Mouse (Mus musculus) ES-Bruce4 (cell line): ENCODE measurements around the gene Hand2. TPM values are rescaled to one million over a fixed set of nuclear protein-coding genes. Genes with fewer than 3 reads are reported as not detected.

Experiments
- H3K27ac ChIP-seq: 2 replicates; pipeline ENCODE4 v1.5.1; 2012; ENCODE audit warnings: low read length, inconsistent platforms; ENCODE audit not compliant: insufficient read depth
- H3K27me3 ChIP-seq: 2 replicates; pipeline ENCODE4 v1.6.1; 2012; ENCODE audit warnings: mild to moderate bottlenecking, low read length, inconsistent platforms; ENCODE audit not compliant: control insufficient read depth, poor library complexity, insufficient read depth, severe bottlenecking
- H3K36me3 ChIP-seq: 2 replicates; pipeline ENCODE4 v1.6.1; 2012; ENCODE audit warnings: inconsistent platforms, mild to moderate bottlenecking, low read length, moderate library complexity; ENCODE audit not compliant: control insufficient read depth, poor library complexity, insufficient read depth, severe bottlenecking
- H3K4me1 ChIP-seq: one replicate; pipeline ENCODE4 v1.8.1; 2011; ENCODE audit warnings: low read length; ENCODE audit not compliant: control insufficient read depth, insufficient read depth
- H3K4me3 ChIP-seq: 2 replicates; pipeline ENCODE4 v1.5.1; 2011; ENCODE audit warnings: low read depth, mild to moderate bottlenecking, low read length
- H3K9ac ChIP-seq: 2 replicates; pipeline ENCODE4 v1.6.1; 2012; ENCODE audit warnings: low read depth, mild to moderate bottlenecking, inconsistent platforms; ENCODE audit not compliant: poor library complexity, severe bottlenecking
- H3K9me3 ChIP-seq: replicated peaks from 2 replicates; pipeline ENCODE4 v1.6.1; 2012; ENCODE audit warnings: mild to moderate bottlenecking, low read length, inconsistent platforms; ENCODE audit not compliant: control insufficient read depth, poor library complexity, insufficient read depth, severe bottlenecking
- CTCF ChIP-seq: IDR thresholded peaks from one replicate; pipeline ENCODE4 v1.8.1; 2011; ENCODE audit warnings: low read depth, low read length
- EP300 ChIP-seq: IDR thresholded peaks from 2 replicates; pipeline ENCODE4 v1.6.1; 2011; ENCODE audit warnings: low read depth, low read length; ENCODE audit not compliant: insufficient read depth
- POLR2A ChIP-seq: IDR thresholded peaks from one replicate; pipeline ENCODE4 v1.8.1; 2011; ENCODE audit warnings: low read length; ENCODE audit not compliant: insufficient read depth
- polyA plus RNA-seq: library from polyadenylated mRNA; stranded (reverse); fragments of >200 nt; gene quantifications from 2 replicates; pipeline ENCODE4 v1.2.4, GENCODE M21; 2011; ENCODE audit warnings: low read depth; ENCODE audit not compliant: missing spikeins, insufficient read depth, insufficient read length

The Hand2 gene
- polyA plus RNA-seq, 1 experiment, result not detected

- Histone ChIP-seq H3K9ac (no peak overlapping the region), H3K36me3 (no peaks in the 10 kb centered on the region), H3K9me3 (no peaks in the 10 kb centered on the region), H3K4me1 (no peaks in the 10 kb centered on the region), H3K27me3 (peaks cover 17% of the 10 kb centered on the region), H3K27ac (no peak overlapping the region), H3K4me3 (no peak overlapping the region)
- TF ChIP-seq CTCF, result no peak
These were observed 34.1 kb downstream of the Hand2 start for GRCm38 (mm10) chr8:57354876-57355275.

DNA sequence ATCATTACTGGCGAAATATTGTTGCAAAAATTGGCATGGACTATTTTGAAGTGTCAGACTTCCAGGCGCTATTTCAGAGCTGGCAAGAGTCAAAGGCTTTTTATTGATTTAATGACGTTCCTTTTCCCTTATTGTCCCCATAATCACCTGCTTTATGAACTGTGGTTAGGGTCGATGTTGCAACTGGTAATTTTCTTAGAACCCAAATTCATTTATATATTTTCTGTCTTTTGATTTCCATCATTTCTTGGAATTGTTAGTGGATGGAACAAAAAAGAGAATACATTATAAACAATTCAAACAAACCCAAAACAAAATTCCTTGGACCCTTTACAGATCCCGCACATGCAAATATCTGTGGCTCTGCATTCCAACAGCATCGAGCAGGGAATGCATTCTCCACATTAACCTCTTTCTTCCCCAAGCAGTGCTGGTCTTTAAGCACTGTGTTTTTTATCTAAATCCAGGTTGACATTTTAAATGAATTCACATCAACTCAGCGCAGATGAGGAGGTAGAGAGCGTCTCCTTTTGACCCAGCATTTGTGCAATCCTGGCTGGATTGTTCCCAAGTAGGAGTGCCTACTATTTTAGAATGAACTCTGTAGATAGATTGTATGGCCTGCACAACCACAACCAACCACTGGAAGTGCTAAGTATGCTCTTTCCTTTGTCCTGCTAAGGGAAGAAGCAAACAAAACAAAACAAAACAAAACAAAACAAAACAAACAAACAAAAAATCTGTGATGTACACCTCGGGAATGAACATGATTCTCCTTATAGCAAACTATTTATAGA lies 35.9 kb downstream of the Hand2 start:
- Histone ChIP-seq H3K4me3 (no peak overlapping the region), H3K36me3 (no peaks in the 10 kb centered on the region), H3K9ac (no peak overlapping the region), H3K9me3 (no peaks in the 10 kb centered on the region; the same call in 1 of the 2 replicates), H3K4me1 (no peaks in the 10 kb centered on the region), H3K27me3 (peaks cover 11% of the 10 kb centered on the region), H3K27ac (no peak overlapping the region)
- no peak for TF ChIP-seq EP300
- no peak for TF ChIP-seq CTCF
- TF ChIP-seq POLR2A, result no peak

- Histone ChIP-seq H3K9ac (no peak overlapping the region), H3K4me1 (no peaks in the 10 kb centered on the region), H3K36me3 (no peaks in the 10 kb centered on the region), H3K27me3 (peaks cover 3% of the 10 kb centered on the region), H3K4me3 (no peak overlapping the region), H3K27ac (no peak overlapping the region), H3K9me3 (peaks cover 3% of the 10 kb centered on the region; the same call in 1 of the 2 replicates)
- no peak for TF ChIP-seq EP300
- no peak for TF ChIP-seq POLR2A
- no peak for TF ChIP-seq CTCF
These were observed 39.7 kb downstream of the Hand2 start for GRCm38 (mm10) chr8:57360493-57360892.

- peaks cover 2% of the 10 kb centered on the region for H3K27me3 ChIP-seq
- no peaks in the 10 kb centered on the region for H3K4me1 ChIP-seq
- peaks cover 5% of the 10 kb centered on the region; the same call in 1 of the 2 replicates for H3K9me3 ChIP-seq
- no peak overlapping the region for H3K27ac ChIP-seq
- H3K36me3 ChIP-seq, result no peaks in the 10 kb centered on the region
- H3K9ac ChIP-seq, result no peak overlapping the region
- H3K4me3 ChIP-seq, result no peak overlapping the region
- no peak for TF ChIP-seq EP300
- TF ChIP-seq POLR2A, result no peak
- no peak for TF ChIP-seq CTCF
These were observed 40.4 kb downstream of the Hand2 start for GRCm38 (mm10) chr8:57361003-57361805.

- no peak for TF ChIP-seq POLR2A
- TF ChIP-seq CTCF, result no peak
- TF ChIP-seq EP300, result no peak
These were observed 42.1 kb downstream of the Hand2 start for GRCm38 (mm10) chr8:57362881-57363280.

GRCm38 (mm10) chr8:57374044-57374443 lies 53.3 kb downstream of the Hand2 start:
- no peak overlapping the region for H3K27ac ChIP-seq
- H3K9ac ChIP-seq, result no peak overlapping the region
- H3K36me3 ChIP-seq, result no peaks in the 10 kb centered on the region
- H3K4me3 ChIP-seq, result no peak overlapping the region
- H3K27me3 ChIP-seq, result no peaks in the 10 kb centered on the region
- H3K9me3 ChIP-seq, result no peaks in the 10 kb centered on the region
- no peaks in the 10 kb centered on the region for H3K4me1 ChIP-seq
- TF ChIP-seq CTCF (no peak), POLR2A (no peak), EP300 (no peak)

More at GRCm38 (mm10) chr8:57362881-57363280, 42.1 kb downstream of the Hand2 start:
- Histone ChIP-seq H3K9ac (no peak overlapping the region), H3K27ac (no peak overlapping the region), H3K27me3 (peaks cover 2% of the 10 kb centered on the region), H3K4me1 (no peaks in the 10 kb centered on the region), H3K4me3 (no peak overlapping the region), H3K9me3 (peaks cover 5% of the 10 kb centered on the region; the same call in 1 of the 2 replicates), H3K36me3 (no peaks in the 10 kb centered on the region)

Other genes starting within 250 kb of the Hand2 start
- not detected in 2 replicates for gene Scrg1, start 134.9 kb downstream of the Hand2 start, polyA plus RNA-seq
- 52.5 and 63.5 TPM in 2 replicates for gene Sap30, start 166.9 kb downstream of the Hand2 start, polyA plus RNA-seq
- 235 and 249 TPM in 2 replicates for gene Hmgb2, start 190.9 kb downstream of the Hand2 start, polyA plus RNA-seq